Mouse (Mus musculus) lung, embryonic 16.5 days (tissue): ENCODE results near the gene Pip4k2a. TPM values are rescaled to one million over a fixed set of nuclear protein-coding genes. Genes with fewer than 3 reads are reported as not detected.

Experiments used
- ATAC-seq: fragments of 200-750 bp; cut with Nextera tagmentation; 2 replicates; pipeline ENCODE4 v1.8.0; 2017; ENCODE audit warnings: low read depth, mild to moderate bottlenecking, moderate library complexity
- H3K27ac ChIP-seq: fragments of 300-500 bp; sonication (generic); 2 replicates; pipeline ENCODE4 v1.5.1; 2014; ENCODE audit warnings: mild to moderate bottlenecking, control low read depth, low read length
- H3K27me3 ChIP-seq: fragments of 300-500 bp; sonication (generic); 2 replicates; pipeline ENCODE4 v1.6.1; 2014; ENCODE audit warnings: low read depth, low read length, mixed read lengths; ENCODE audit not compliant: control insufficient read depth, insufficient read depth
- H3K36me3 ChIP-seq: fragments of 300-500 bp; sonication (generic); 2 replicates; pipeline ENCODE4 v1.6.1; 2014; ENCODE audit warnings: low read length; ENCODE audit not compliant: control insufficient read depth, insufficient read depth
- H3K4me1 ChIP-seq: fragments of 300-500 bp; sonication (generic); replicated peaks from 2 replicates; pipeline ENCODE4 v1.6.1; 2014; ENCODE audit warnings: low read length, mixed read lengths; ENCODE audit not compliant: control insufficient read depth, insufficient read depth
- H3K4me2 ChIP-seq: fragments of 300-500 bp; sonication (generic); 2 replicates; pipeline ENCODE4 v1.6.1; 2014; ENCODE audit warnings: low read depth, low read length, control low read depth
- H3K4me3 ChIP-seq: fragments of 300-500 bp; sonication (generic); 2 replicates; pipeline ENCODE4 v1.5.1; 2014; ENCODE audit warnings: mild to moderate bottlenecking, low read length, control low read depth
- H3K9ac ChIP-seq: fragments of 300-500 bp; sonication (generic); 2 replicates; pipeline ENCODE4 v1.6.1; 2014; ENCODE audit warnings: low read length, control low read depth
- H3K9me3 ChIP-seq: fragments of 300-500 bp; sonication (generic); 2 replicates; pipeline ENCODE4 v1.6.1; 2016; ENCODE audit warnings: low read length; ENCODE audit not compliant: control insufficient read depth
- WGBS: fragments of 180-500 bp; shearing (Covaris S2); extraction: QIAGEN DNeasy Blood & Tissue Kit; methylation state at CpG from one replicate; pipeline ENCODE4 v1.1.7; 2014; 5-methylcytosine and 5-hydroxymethylcytosine counted together
- polyA plus RNA-seq: library from polyadenylated mRNA; unstranded; fragments of >200 nt; fragmentation: Nextera tagmentation; extraction: Ambion mirVana; gene quantifications from 2 replicates; pipeline ENCODE4 v1.2.1, GENCODE M21; 2015

Pip4k2a gene
- polyA plus RNA-seq, 1 experiment from 2014 or later = 7.4 TPM

- ATAC-seq = no peak
- no peaks in the 10 kb centered on the region for H3K27me3 ChIP-seq
- H3K9ac ChIP-seq = no peak overlapping the region
- H3K36me3 ChIP-seq = no peaks in the 10 kb centered on the region
- WGBS = 37% methylated on average over 7 of the region's 7 CpGs
- H3K4me3 ChIP-seq = no peak overlapping the region
- no peak overlapping the region for H3K27ac ChIP-seq
- H3K4me2 ChIP-seq = peak overlapping the region; percentile 17; the same call in 1 of the 2 replicates
- no peaks in the 10 kb centered on the region for H3K9me3 ChIP-seq
- H3K4me1 ChIP-seq = peaks cover 11% of the 10 kb centered on the region
Observed at GRCm38 (mm10) chr2:18952102-18952673, 45.7 kb downstream of the Pip4k2a start.

GRCm38 (mm10) chr2:18950758-18951157, 47.2 kb downstream of the Pip4k2a start:
- 86% methylated on average over 2 of the region's 2 CpGs for WGBS
- no peaks in the 10 kb centered on the region for H3K27me3 ChIP-seq
- H3K4me2 ChIP-seq = no peak overlapping the region
- no peak overlapping the region for H3K4me3 ChIP-seq
- H3K9me3 ChIP-seq = no peaks in the 10 kb centered on the region
- no peak overlapping the region for H3K27ac ChIP-seq
- H3K4me1 ChIP-seq = peaks cover 11% of the 10 kb centered on the region
- no peaks in the 10 kb centered on the region for H3K36me3 ChIP-seq
- ATAC-seq = no peak
- H3K9ac ChIP-seq = no peak overlapping the region

- Histone ChIP-seq H3K4me1 (peaks cover 15% of the 10 kb centered on the region), H3K4me2 (no peak overlapping the region), H3K4me3 (no peak overlapping the region), H3K27ac (no peak overlapping the region), H3K27me3 (no peaks in the 10 kb centered on the region), H3K36me3 (no peaks in the 10 kb centered on the region), H3K9ac (no peak overlapping the region), H3K9me3 (no peaks in the 10 kb centered on the region)
- no peak for ATAC-seq
- 73% methylated on average over 7 of the region's 7 CpGs for WGBS
Observed at GRCm38 (mm10) chr2:18948741-18949140, 49.2 kb downstream of the Pip4k2a start.

DNA sequence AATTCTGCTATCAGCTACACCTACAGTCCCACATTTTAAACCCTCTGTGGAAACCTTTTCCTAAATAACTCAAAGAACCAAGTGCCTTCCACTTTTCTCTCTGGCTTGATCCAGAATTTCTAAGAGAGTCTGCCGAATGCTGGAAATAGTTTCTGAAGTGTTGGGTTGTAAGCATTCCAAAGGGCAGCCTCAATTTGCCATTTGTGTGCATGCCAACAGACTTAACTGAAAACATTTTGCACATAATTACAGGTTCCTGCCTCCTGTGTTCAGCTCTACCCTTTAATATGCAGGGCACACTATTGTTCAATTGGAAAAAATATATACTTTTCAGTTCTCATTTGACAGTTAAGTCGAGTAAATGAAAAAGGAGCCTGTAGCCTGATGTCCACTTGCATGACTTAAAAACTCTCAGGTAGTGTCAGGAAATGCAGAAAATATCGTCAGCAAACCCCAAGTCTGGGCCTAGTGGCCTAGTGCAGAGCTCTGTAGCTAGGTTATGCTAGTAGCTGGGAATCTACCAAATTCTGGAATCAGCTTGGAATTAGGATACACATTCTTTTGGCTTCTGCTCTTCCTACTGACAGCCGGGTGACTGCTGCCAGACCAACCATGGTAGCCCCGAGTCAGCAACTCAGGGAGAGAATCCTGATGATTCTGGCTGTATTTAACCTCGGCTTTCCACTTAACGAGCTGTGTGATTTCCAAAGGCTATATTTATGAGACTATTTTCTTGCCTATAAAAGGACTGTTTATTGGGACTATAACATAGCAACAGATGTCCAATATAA, 50.1 kb downstream of the Pip4k2a start:
- peak overlapping the region; percentile 43 for H3K27ac ChIP-seq
- no peak overlapping the region for H3K4me3 ChIP-seq
- H3K9ac ChIP-seq = no peak overlapping the region
- no peaks in the 10 kb centered on the region for H3K36me3 ChIP-seq
- peak; percentile 67 for ATAC-seq
- H3K27me3 ChIP-seq = no peaks in the 10 kb centered on the region
- peaks cover 21% of the 10 kb centered on the region for H3K4me1 ChIP-seq
- no peaks in the 10 kb centered on the region for H3K9me3 ChIP-seq
- H3K4me2 ChIP-seq = no peak overlapping the region
- WGBS = 52% methylated on average over 7 of the region's 7 CpGs

DNA sequence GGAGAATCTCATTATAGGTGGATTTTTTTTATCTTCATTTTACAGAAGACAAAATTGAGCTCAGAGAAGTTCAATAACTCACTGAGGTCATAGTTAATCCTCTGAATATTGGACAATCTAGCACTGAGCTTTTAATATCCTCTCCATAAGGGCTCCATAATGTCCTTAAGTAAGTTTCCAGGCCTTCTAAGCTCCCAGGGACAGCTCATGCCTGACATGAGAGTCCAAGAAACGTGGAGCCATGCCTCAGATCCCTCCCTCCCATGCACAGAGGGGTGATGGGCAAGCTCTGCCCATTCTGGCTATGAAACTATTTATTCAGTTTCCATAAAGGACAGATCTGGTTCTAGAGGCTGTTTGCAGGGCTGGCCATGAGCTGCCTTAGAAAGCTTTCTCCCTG, 52.5 kb downstream of the Pip4k2a start:
- no peak overlapping the region for H3K9ac ChIP-seq
- H3K4me1 ChIP-seq = peaks cover 21% of the 10 kb centered on the region
- H3K4me3 ChIP-seq = no peak overlapping the region
- no peak for ATAC-seq
- WGBS = 58% methylated on average over 1 of the region's 1 CpGs
- no peak overlapping the region for H3K27ac ChIP-seq
- no peaks in the 10 kb centered on the region for H3K36me3 ChIP-seq
- H3K9me3 ChIP-seq = no peaks in the 10 kb centered on the region
- no peaks in the 10 kb centered on the region for H3K27me3 ChIP-seq
- no peak overlapping the region for H3K4me2 ChIP-seq

GRCm38 (mm10) chr2:18943930-18944329, 54.0 kb downstream of the Pip4k2a start:
- Histone ChIP-seq H3K36me3 (no peaks in the 10 kb centered on the region), H3K27ac (peak overlapping the region; percentile 79), H3K27me3 (no peaks in the 10 kb centered on the region), H3K9ac (no peak overlapping the region), H3K4me2 (no peak overlapping the region), H3K9me3 (no peaks in the 10 kb centered on the region), H3K4me1 (peaks cover 21% of the 10 kb centered on the region), H3K4me3 (no peak overlapping the region)
- WGBS = 67% methylated on average over 2 of the region's 2 CpGs
- peak; percentile 80 for ATAC-seq

DNA sequence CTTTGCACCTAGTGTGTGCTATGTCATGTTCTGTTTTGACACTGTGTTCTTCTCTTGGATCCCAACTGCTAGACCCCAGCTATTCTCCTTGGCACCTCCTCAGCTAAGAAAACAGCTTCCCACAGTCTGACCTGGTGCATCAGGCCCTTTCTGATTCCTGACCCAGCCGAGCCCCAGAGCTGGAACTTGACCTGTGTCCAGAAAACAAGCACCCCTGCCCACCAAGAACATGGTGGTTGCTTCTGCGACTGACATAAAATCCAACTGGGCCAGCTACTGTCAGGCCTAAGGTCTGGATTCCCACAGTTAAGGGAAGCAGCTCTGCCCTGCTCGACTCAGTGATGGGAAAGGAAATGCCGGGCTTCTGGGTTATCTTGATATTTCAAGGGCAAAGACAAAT, 54.6 kb downstream of the Pip4k2a start:
- ATAC-seq = no peak
- no peaks in the 10 kb centered on the region for H3K27me3 ChIP-seq
- H3K4me2 ChIP-seq = no peak overlapping the region
- no peak overlapping the region for H3K4me3 ChIP-seq
- peaks cover 24% of the 10 kb centered on the region for H3K4me1 ChIP-seq
- H3K9ac ChIP-seq = no peak overlapping the region
- H3K9me3 ChIP-seq = no peaks in the 10 kb centered on the region
- WGBS = 53% methylated on average over 4 of the region's 4 CpGs
- peak overlapping the region; percentile 79 for H3K27ac ChIP-seq
- H3K36me3 ChIP-seq = no peaks in the 10 kb centered on the region

- H3K9ac ChIP-seq = no peak overlapping the region
- WGBS = 47% methylated on average over 12 of the region's 12 CpGs
- peak overlapping the region; percentile 58 for H3K27ac ChIP-seq
- ATAC-seq = no peak
- no peaks in the 10 kb centered on the region for H3K9me3 ChIP-seq
- H3K27me3 ChIP-seq = no peaks in the 10 kb centered on the region
- H3K36me3 ChIP-seq = no peaks in the 10 kb centered on the region
- H3K4me3 ChIP-seq = no peak overlapping the region
- no peak overlapping the region for H3K4me2 ChIP-seq
- H3K4me1 ChIP-seq = peaks cover 26% of the 10 kb centered on the region
Observed at GRCm38 (mm10) chr2:18940693-18941270, 57.1 kb downstream of the Pip4k2a start.

- Histone ChIP-seq H3K4me3 (no peak overlapping the region), H3K4me1 (peaks cover 24% of the 10 kb centered on the region), H3K4me2 (no peak overlapping the region), H3K9me3 (no peaks in the 10 kb centered on the region), H3K9ac (no peak overlapping the region), H3K36me3 (no peaks in the 10 kb centered on the region), H3K27ac (no peak overlapping the region), H3K27me3 (no peaks in the 10 kb centered on the region)
- 33% methylated on average over 8 of the region's 8 CpGs for WGBS
- no peak for ATAC-seq
Observed at GRCm38 (mm10) chr2:18938923-18939329, 59.0 kb downstream of the Pip4k2a start.
